Mouse (Mus musculus) left cerebral cortex, postnatal 4 days (tissue): ENCODE results near the gene Tbce. TPM values are rescaled to one million over a fixed set of nuclear protein-coding genes. Genes with fewer than 3 reads are reported as not detected.
"Not testable (repeated sequence)": the region's sequence is repeated elsewhere in the genome, so short reads cannot be mapped to it uniquely, and the experiment has no call there.

Experiments used
- DNase-seq: peaks from one replicate; pipeline ENCODE4 v3.0.0-alpha.2; 2022
- intact Hi-C: fragments of 180-260 bp; cut with DNase I; formaldehyde crosslinking; loops from one replicate; pipeline ENCODE4 v1.15.1; 2025
- total RNA-seq, 2 experiments: library from RNA; stranded (reverse); gene quantifications; 2 replicates each; pipeline ENCODE4 v1.2.3; 2021

Tbce gene
- total RNA-seq, 2 experiments from 2014 or later, result 80.3 to 90.2 TPM

DNA sequence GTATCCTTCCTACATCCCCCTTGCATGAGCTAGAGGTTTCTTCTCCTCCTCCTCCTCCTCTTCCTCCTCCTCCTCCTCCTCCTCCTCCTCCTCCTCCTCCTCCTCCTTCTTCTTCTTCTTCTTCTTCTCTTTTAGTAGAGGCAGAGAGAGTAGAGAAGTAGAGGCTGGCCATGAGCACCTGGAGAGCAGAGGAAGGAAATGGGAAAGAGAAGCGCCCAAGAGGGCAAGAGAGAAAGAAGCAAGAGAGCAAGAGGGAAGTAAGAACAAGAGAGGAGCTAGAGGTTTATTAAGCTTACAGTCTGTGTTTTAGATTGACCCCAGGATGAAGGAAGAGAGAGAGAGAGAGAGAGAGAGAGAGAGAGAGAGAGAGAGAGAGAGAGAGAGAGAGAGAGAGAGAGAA, 57.6 kb downstream of the Tbce start:
- intact Hi-C loops, DNase-seq: not testable (repeated sequence)

- no peak for DNase-seq
- intact Hi-C loops, result no loop called here
Measured at GRCm38 (mm10) chr13:13969796-13970195, 69.6 kb downstream of the Tbce start.

DNA sequence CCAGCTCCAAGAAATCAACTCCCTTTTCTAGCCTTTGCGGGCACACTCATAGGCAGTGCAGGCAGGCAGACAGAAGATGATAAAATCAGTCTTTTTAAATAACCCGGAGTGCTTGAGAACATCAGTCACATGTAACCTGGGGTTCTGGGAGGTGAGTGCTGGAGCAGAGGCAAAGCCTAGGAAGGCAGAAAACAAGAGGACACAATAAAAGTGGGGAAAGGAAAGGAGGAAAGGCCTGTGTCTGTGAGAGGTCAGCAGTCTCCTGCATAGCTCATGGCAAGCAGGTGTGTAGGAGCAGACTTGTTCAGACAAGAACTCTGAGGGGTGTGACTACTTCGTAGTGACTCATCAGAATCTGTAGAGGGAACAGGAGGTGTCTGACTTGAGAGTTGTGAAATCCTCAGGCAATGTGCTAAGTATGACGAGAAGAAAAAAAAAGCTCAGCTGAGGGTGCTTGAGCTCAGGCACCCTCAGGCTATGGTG, 70.8 kb downstream of the Tbce start:
- intact Hi-C loops, result no loop called here
- no peak for DNase-seq

DNA sequence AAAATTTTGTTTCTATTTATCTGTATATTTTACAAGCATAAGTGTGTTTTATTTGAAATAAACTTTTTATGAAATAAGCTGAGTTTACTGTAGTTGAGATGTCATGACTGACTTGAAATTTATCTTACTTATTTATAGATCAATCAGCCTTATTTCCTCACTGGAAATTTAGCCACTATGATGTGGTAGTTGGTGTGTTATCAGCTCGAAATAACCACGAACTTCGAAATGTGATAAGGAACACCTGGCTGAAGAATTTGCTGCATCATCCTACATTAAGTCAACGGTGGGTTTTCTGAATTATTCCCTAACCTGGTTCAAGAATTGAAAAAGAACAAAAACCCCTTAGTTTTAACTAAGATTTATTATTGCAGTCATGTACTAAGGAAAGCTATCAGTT, 73.3 kb downstream of the Tbce start:
- intact Hi-C loops, result no loop called here
- no peak for DNase-seq

- no peak for DNase-seq
Measured at GRCm38 (mm10) chr13:13965388-13965964, 74.0 kb downstream of the Tbce start.

GRCm38 (mm10) chr13:13961046-13961445, 78.4 kb downstream of the Tbce start:
- intact Hi-C loops, result no loop called here
- DNase-seq, result no peak

More at GRCm38 (mm10) chr13:13965388-13965964, 74.0 kb downstream of the Tbce start:
- intact Hi-C loops, result no loop called here

GRCm38 (mm10) chr13:13960211-13960610, 79.2 kb downstream of the Tbce start:
- intact Hi-C loops, result no loop called here
- no peak for DNase-seq

GRCm38 (mm10) chr13:13956686-13957085, 82.8 kb downstream of the Tbce start:
- no peak for DNase-seq
- intact Hi-C loops, result no loop called here

DNA sequence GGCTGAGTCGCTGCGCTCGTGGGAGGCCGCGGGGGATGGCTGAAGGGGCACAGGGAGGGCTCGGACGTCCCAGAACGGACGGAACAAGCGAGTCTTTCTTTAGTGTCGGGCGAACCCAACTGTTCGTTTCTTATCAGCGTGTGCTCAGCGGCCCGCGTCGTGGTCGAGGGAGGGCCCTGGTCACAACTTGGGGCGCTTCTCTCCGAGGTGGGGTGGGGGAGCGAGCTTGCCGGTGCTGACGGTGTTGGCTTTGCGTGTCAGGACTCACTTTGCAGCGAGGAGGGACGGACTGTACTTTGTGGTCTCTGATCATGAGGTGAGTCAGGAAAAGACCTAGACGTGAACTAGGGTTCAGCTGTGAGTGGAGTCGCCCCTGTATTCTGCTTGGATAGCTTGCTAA, 84.5 kb downstream of the Tbce start:
- intact Hi-C loops, result no loop called here
- peak; percentile 46 for DNase-seq

GRCm38 (mm10) chr13:13953874-13954832, 85.3 kb downstream of the Tbce start, which contains the start of gene B3galnt2:
Gene B3galnt2, plus strand, starts transcription at chr13:13954469.
- intact Hi-C loops, result no loop called here
- DNase-seq, result peak; percentile 97

Other genes with a start within 250 kb of the Tbce start
- gene B3galnt2, start 85.2 kb downstream of the Tbce start, total RNA-seq, result 10 to 100 TPM; 15.3 to 18.2 TPM
- 10 to 100 TPM; 49.7 to 54.7 TPM for gene Arid4b, start 23.6 kb upstream of the Tbce start, total RNA-seq
- gene Ggps1, start 23.9 kb upstream of the Tbce start, total RNA-seq, result 10 to 100 TPM; 52.2 to 58.5 TPM